Mouse (Mus musculus) left cerebral cortex, adult 8-10 months (tissue): ENCODE measurements around the gene Dlgap1. TPM values are rescaled to one million over a fixed set of nuclear protein-coding genes. Genes with fewer than 3 reads are reported as not detected.
"Not testable (repeated sequence)": the region's sequence is repeated elsewhere in the genome, so short reads cannot be mapped to it uniquely, and the experiment has no call there.

ENCODE experiments used
- DNase-seq, 2 experiments: peaks; one replicate each; pipeline ENCODE4 v3.0.0; 2022; ENCODE audit warnings: low spot score in 2 of 2
- total RNA-seq, 4 experiments: library from RNA; stranded (reverse); gene quantifications; 2 replicates each; pipeline ENCODE4 v1.2.4; 2022

Gene Dlgap1
- total RNA-seq, 4 experiments from 2014 or later = 407 to 471 (median 429) TPM

- DNase-seq = no peak
Observed at GRCm38 (mm10) chr17:70521058-70521851, 552.4 kb downstream of the Dlgap1 start.

GRCm38 (mm10) chr17:70521971-70522370 lies 553.1 kb downstream of the Dlgap1 start:
- DNase-seq = peak; percentile 33 to 45

- DNase-seq = no peak
Observed at GRCm38 (mm10) chr17:70525990-70526389, 557.1 kb downstream of the Dlgap1 start.

- no peak for DNase-seq
Observed at GRCm38 (mm10) chr17:70527101-70527500, 558.2 kb downstream of the Dlgap1 start.

- DNase-seq = no peak
Observed at GRCm38 (mm10) chr17:70528196-70529187, 559.6 kb downstream of the Dlgap1 start.

- peak in 1 of 2 experiments; percentile 0 for DNase-seq
Observed at GRCm38 (mm10) chr17:70534321-70534720, 565.4 kb downstream of the Dlgap1 start.

- DNase-seq = no peak
Observed at GRCm38 (mm10) chr17:70541816-70542215, 572.9 kb downstream of the Dlgap1 start.

GRCm38 (mm10) chr17:70550793-70551192 lies 581.9 kb downstream of the Dlgap1 start:
- DNase-seq = peak in 1 of 2 experiments; percentile 9

- DNase-seq = no peak
Observed at GRCm38 (mm10) chr17:70561547-70561946, 592.7 kb downstream of the Dlgap1 start.

- DNase-seq = no peak
Observed at GRCm38 (mm10) chr17:70570848-70571247, 602.0 kb downstream of the Dlgap1 start.

- no peak for DNase-seq
Observed at GRCm38 (mm10) chr17:70583042-70583441, 614.2 kb downstream of the Dlgap1 start.

- peak in 1 of 2 experiments; percentile 59 for DNase-seq
Observed at GRCm38 (mm10) chr17:70586735-70587425, 618.0 kb downstream of the Dlgap1 start.

GRCm38 (mm10) chr17:70587975-70588630 lies 619.2 kb downstream of the Dlgap1 start:
- not testable (repeated sequence) for DNase-seq

- DNase-seq = no peak
Observed at GRCm38 (mm10) chr17:70588691-70589090, 619.8 kb downstream of the Dlgap1 start.

GRCm38 (mm10) chr17:70589140-70589539 lies 620.3 kb downstream of the Dlgap1 start:
- no peak for DNase-seq

GRCm38 (mm10) chr17:70590506-70590905 lies 621.6 kb downstream of the Dlgap1 start:
- DNase-seq = no peak

GRCm38 (mm10) chr17:70594277-70594676 lies 625.4 kb downstream of the Dlgap1 start:
- DNase-seq = no peak

- peak in 1 of 2 experiments; percentile 54 for DNase-seq
Observed at GRCm38 (mm10) chr17:70596326-70596725, 627.5 kb downstream of the Dlgap1 start.

- DNase-seq = no peak
Observed at GRCm38 (mm10) chr17:70600462-70600861, 631.6 kb downstream of the Dlgap1 start.

GRCm38 (mm10) chr17:70602051-70602450 lies 633.2 kb downstream of the Dlgap1 start:
- DNase-seq = no peak

- no peak for DNase-seq
Observed at GRCm38 (mm10) chr17:70605659-70606058, 636.8 kb downstream of the Dlgap1 start.
